18 mouse cellular contexts compared by ENCODE assay signal in the genomic region with DNA sequence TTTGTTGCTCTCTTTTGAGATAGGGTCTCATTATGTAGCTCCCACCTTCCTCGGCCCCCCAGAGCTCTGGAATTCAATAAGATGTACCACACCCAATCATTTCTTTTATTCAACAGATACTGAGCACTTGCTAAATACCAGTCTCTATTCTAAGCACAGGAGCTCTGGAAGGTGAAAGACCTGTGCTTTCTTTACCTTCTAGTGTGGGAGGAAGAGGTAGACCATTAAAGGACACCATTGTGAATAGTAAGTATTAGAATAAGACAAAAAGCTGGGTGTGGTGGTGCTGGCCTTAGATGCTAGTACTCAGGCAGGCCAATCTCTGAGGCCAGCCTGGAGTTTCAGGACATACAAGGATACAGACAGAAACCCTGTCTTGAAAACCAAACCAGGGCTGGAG. TPM values are rescaled to one million over a fixed set of nuclear protein-coding genes. Genes with fewer than 3 reads are reported as not detected.
DNase-seq lines count a peak whose midpoint lies in the region.
"Had no signal": no experiment of that assay in that cellular context is flagged by ENCODE, and none has a peak within 500 bp of the region (broad histone marks: within the 10 kb centered on the region; RNA-seq: fewer than 3 reads in every experiment).

No protein-coding gene starts in this region.

- peak; percentile 22 for DNase-seq in testis, postnatal 10 days (ENCODE audit: low spot score)
- DNase-seq in testis, postnatal 14 days (ENCODE audit: low spot score): no peak
- DNase-seq in ES-CJ7 (ENCODE audit: low read depth, low spot score) (peak; percentile 67), R1 (ENCODE audit: low read depth, low spot score) (peak; percentile 88)
- DNase-seq in embryo, embryonic 10.5 days (ENCODE audit: low spot score): no peak
- no peak for DNase-seq in adrenal gland, postnatal 36 days
- DNase-seq: adrenal gland, adult 2 months; adrenal gland, postnatal 14 days; cerebellum, adult 11-12 months; cerebellum, adult 8-10 months; cerebellum, postnatal 10 days; cerebellum, postnatal 36 days; forebrain, postnatal 0 days; gastrocnemius, postnatal 25 days; heart, postnatal 10 days; heart, postnatal 36 days; kidney, adult 11 months; kidney, adult 8-10 months had no signal

RNA-seq across cellular contexts. Expression of a gene that starts 6.7 kb away (rescaled TPM):
- total RNA-seq in adrenal gland, postnatal 36 days (2021): 100 to 1,000 TPM in 1 of 2 experiments, 10 to 100 TPM in 1; 86.8 to 104 TPM

RNA-seq across cellular contexts. Expression of a gene that starts 27.3 kb away (rescaled TPM):
- 10 to 100 TPM; 35.8 to 36.0 TPM for total RNA-seq in adrenal gland, postnatal 36 days (2021)

Comparison
In these comparisons a context has a peak if more than half of its experiments do, and no peak if none do; other contexts are left out.
1. DNase-seq: peak in testis, postnatal 10 days (single experiment), ES-CJ7 (single experiment) and R1 (single experiment); none in testis, postnatal 14 days (single experiment), embryo, embryonic 10.5 days (single experiment) and adrenal gland, postnatal 36 days (0 of 2).